Mouse (Mus musculus): ENCODE results near the gene Smurf2.

Gene Smurf2

GRCm38 (mm10) chr11:106778589-106779387 lies 141.7 kb downstream of the Smurf2 start:
- no peak for DNase-seq (ENCODE audit: low read depth in 1 of 2, low spot score in 2 of 2)

GRCm38 (mm10) chr11:106778132-106778531 lies 142.4 kb downstream of the Smurf2 start:
- no peak for DNase-seq (ENCODE audit: low read depth in 1 of 2, low spot score in 2 of 2)

DNA sequence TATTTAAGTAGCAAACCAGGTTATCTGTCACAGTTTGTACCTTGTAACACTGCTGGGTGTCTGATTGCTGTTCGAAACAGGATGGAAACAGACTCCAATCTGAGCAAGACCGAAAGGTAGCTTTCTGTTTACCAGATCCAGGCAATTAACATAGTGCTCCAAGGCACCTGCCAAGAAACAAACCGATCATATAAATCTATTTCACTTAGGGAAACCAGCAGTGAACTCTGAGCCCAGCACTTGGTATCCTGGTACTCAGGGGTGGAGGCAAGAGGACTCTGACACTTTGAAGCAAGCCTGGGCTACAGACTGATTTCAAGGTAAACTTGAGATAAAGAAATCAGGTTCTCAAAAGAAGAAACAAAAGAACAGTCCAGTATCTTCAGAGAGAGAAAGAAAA lies 143.1 kb downstream of the Smurf2 start:
- DNase-seq (ENCODE audit: low read depth in 1 of 2, low spot score in 2 of 2): no peak

DNA sequence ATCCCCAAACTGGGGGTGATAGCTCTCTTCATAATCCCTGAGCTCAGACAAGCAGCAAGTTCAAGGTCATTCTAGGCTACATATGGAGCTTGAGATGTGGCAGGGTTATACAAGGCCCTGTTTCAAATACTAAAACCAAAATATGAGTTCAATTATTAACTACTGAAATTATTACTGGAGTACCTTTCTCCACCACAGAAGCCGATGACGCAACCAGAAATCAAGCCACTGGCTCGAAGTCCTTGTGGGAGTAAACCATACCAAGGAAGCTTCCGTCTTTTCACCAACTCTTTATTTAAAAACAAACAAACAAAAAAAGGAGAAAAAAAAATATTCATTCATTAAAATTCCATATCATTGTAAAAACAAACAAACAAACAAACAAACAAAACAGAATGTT lies 143.6 kb downstream of the Smurf2 start:
- DNase-seq (ENCODE audit: low read depth in 1 of 2, low spot score in 2 of 2): no peak

- DNase-seq (ENCODE audit: low read depth in 1 of 2, low spot score in 2 of 2): no peak
These were observed 147.5 kb downstream of the Smurf2 start for GRCm38 (mm10) chr11:106773061-106773460.

- no peak for DNase-seq (ENCODE audit: low read depth in 1 of 2, low spot score in 2 of 2)
These were observed 150.1 kb downstream of the Smurf2 start for GRCm38 (mm10) chr11:106770195-106770974.
